Mouse (Mus musculus) forebrain, embryonic 16.5 days (tissue): ENCODE results near the gene Hacl1. TPM values are rescaled to one million over a fixed set of nuclear protein-coding genes. Genes with fewer than 3 reads are reported as not detected.

ENCODE experiments used
- ATAC-seq: fragments of 200-750 bp; cut with Nextera tagmentation; 2 replicates; pipeline ENCODE4 v1.8.0; 2017; ENCODE audit warnings: mild to moderate bottlenecking, moderate library complexity
- H3K27ac ChIP-seq: fragments of 300-500 bp; sonication (generic); 2 replicates; pipeline ENCODE4 v1.5.1; 2014; ENCODE audit warnings: low read length, control low read depth
- H3K27me3 ChIP-seq: fragments of 300-500 bp; sonication (generic); replicated peaks from 2 replicates; pipeline ENCODE4 v1.6.1; 2014; ENCODE audit warnings: low read length; ENCODE audit not compliant: control insufficient read depth, insufficient read depth
- H3K36me3 ChIP-seq: fragments of 300-500 bp; sonication (generic); 2 replicates; pipeline ENCODE4 v1.6.1; 2014; ENCODE audit not compliant: control insufficient read depth, insufficient read depth
- H3K4me1 ChIP-seq: fragments of 300-500 bp; sonication (generic); replicated peaks from 2 replicates; pipeline ENCODE4 v1.6.1; 2014; ENCODE audit warnings: low read length; ENCODE audit not compliant: control insufficient read depth, insufficient read depth
- H3K4me2 ChIP-seq: fragments of 300-500 bp; sonication (generic); 2 replicates; pipeline ENCODE4 v1.6.1; 2014; ENCODE audit warnings: mild to moderate bottlenecking, low read length, control low read depth
- H3K4me3 ChIP-seq: fragments of 300-500 bp; sonication (generic); replicated peaks from 2 replicates; pipeline ENCODE4 v1.5.1; 2014; ENCODE audit warnings: mild to moderate bottlenecking, low read length, control low read depth
- H3K9ac ChIP-seq: fragments of 300-500 bp; sonication (generic); replicated peaks from 2 replicates; pipeline ENCODE4 v1.6.1; 2014; ENCODE audit warnings: low read depth, low read length, control low read depth
- H3K9me3 ChIP-seq: fragments of 300-500 bp; sonication (generic); 2 replicates; pipeline ENCODE4 v1.6.1; 2016; ENCODE audit warnings: low read length; ENCODE audit not compliant: control insufficient read depth
- WGBS: fragments of 180-500 bp; shearing (Covaris S2); extraction: QIAGEN DNeasy Blood & Tissue Kit; methylation state at CpG from one replicate; pipeline ENCODE4 v1.1.7; 2014; 5-methylcytosine and 5-hydroxymethylcytosine counted together
- polyA plus RNA-seq: library from polyadenylated mRNA; unstranded; fragments of >200 nt; fragmentation: Nextera tagmentation; extraction: Ambion mirVana; gene quantifications from 2 replicates; pipeline ENCODE4 v1.2.1, GENCODE M21; 2015

Gene Hacl1
- polyA plus RNA-seq, 1 experiment from 2014 or later: 6.9 TPM

DNA sequence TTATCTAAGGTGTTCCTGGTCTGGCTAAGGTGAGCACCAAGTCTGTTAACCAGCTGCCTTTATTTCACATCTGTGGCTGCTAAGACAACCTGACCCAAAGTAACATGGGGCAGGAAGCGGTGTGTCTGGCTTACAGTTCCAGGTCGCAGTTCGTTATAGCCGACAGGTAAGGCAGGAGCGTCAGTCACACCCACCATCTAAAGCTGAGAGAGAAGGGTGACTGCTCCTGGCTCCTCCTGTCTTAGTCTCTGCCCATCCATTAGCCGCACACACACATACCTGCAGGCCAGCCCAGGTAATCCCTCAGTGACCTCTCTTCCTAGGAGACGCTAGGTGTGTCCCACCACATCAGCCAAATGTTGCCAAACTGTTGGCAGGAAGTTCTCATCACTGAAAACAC lies 15.3 kb upstream of the Hacl1 start:
- no peak overlapping the region for H3K27ac ChIP-seq
- no peaks in the 10 kb centered on the region for H3K9me3 ChIP-seq
- H3K9ac ChIP-seq: no peak overlapping the region
- ATAC-seq: no peak
- no peak overlapping the region for H3K4me2 ChIP-seq
- peaks cover 17% of the 10 kb centered on the region for H3K4me1 ChIP-seq
- no peaks in the 10 kb centered on the region for H3K36me3 ChIP-seq
- no peaks in the 10 kb centered on the region for H3K27me3 ChIP-seq
- H3K4me3 ChIP-seq: no peak overlapping the region
- WGBS: 81% methylated on average over 7 of the region's 7 CpGs

DNA sequence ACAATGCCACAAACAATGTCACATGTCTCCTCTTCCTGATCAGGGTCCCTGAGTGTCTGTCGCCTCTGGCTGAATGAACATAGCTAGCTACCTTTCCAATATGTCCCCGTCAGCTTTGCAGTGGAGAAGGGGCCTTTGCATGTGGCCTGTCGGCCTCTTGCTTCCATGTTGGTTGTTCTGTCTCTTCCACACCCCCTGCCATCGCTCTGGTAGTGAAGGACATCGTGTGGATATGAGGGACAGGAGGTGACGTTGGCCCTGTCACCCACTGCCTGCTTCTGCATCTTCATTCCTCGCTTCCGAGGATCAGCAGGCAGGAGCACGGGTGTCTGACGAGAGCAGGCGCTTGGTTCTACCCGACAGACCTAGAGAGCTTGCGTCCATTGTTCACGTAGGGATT lies 14.3 kb upstream of the Hacl1 start:
- ATAC-seq: no peak

DNA sequence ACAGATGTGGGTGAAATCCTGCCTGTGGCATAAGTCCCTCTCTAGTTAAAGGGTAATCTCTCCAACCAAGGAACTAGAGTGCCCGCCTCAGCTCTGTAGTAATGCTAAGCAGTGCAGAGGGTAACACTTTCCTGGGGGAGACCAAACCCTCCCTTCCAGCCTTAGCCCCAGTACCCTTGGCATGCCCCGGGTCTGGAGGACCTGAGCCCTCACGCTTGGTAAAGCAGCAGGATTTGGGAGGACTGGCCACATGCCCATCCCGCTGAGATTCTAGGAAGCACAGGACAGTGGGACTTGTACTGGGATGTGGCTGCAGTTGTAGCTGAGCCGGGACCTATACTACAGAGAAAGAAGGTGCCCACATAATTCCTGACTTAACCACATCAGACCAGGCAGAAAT lies 13.7 kb upstream of the Hacl1 start:
- Histone ChIP-seq H3K27ac (no peak overlapping the region), H3K4me1 (peaks cover 12% of the 10 kb centered on the region), H3K4me3 (no peak overlapping the region), H3K4me2 (no peak overlapping the region), H3K9me3 (0 out of 2 replicates have a peak, but pooled peaks cover 2% of the 10 kb centered on the region), H3K27me3 (no peaks in the 10 kb centered on the region), H3K36me3 (no peaks in the 10 kb centered on the region), H3K9ac (no peak overlapping the region)
- 78% methylated on average over 5 of the region's 5 CpGs for WGBS
- no peak for ATAC-seq

More for the DNA sequence above, 14.3 kb upstream of the Hacl1 start:
- no peaks in the 10 kb centered on the region for H3K27me3 ChIP-seq
- no peak overlapping the region for H3K27ac ChIP-seq
- H3K4me2 ChIP-seq: no peak overlapping the region
- H3K4me1 ChIP-seq: peaks cover 15% of the 10 kb centered on the region
- no peak overlapping the region for H3K9ac ChIP-seq
- no peak overlapping the region for H3K4me3 ChIP-seq
- WGBS: 75% methylated on average over 14 of the region's 14 CpGs
- H3K36me3 ChIP-seq: no peaks in the 10 kb centered on the region
- 0 out of 2 replicates have a peak, but pooled peaks cover 2% of the 10 kb centered on the region for H3K9me3 ChIP-seq

DNA sequence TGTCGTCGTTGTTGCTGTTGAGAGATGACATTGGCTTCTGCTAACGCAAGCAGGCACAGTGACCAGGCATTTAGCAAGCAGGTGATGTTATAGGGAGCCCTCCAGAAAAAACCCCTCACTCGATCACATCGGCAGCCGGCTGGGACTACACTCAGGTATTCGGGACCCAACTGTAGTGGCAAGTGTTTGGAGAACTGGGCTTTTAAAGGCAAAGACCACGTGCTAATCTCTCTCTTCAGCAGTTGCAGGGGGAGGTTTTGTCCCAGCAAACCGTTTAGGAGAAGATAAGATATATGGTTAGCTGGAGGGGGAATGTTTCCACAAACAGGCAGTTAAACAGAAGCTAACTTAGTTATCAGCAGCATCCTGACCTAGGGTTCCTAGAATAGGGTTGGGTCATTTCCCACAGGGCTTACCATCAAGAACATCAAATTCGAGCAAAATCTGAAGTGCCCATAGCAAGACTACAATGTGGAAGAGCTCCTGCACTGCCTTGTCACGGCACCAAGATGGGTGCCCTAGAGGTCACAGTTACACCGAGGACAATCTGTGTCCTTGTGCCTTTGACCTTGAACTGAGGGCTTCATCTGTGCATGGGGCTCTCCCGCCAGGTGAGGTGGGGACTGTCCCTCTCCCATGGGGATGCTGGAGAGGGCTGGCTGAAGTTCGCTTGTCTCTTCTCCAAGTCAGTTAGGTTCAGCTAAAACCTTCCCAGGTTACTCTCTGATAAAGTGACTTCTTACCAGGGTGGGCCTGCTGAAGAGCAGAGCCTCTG lies 12.2 kb upstream of the Hacl1 start:
- Histone ChIP-seq H3K4me1 (peaks cover 3% of the 10 kb centered on the region), H3K9ac (no peak overlapping the region), H3K4me3 (no peak overlapping the region), H3K27ac (no peak overlapping the region), H3K4me2 (no peak overlapping the region), H3K27me3 (no peaks in the 10 kb centered on the region), H3K36me3 (no peaks in the 10 kb centered on the region), H3K9me3 (0 out of 2 replicates have a peak, but pooled peaks cover 2% of the 10 kb centered on the region)
- no peak for ATAC-seq
- 85% methylated on average over 14 of the region's 14 CpGs for WGBS

DNA sequence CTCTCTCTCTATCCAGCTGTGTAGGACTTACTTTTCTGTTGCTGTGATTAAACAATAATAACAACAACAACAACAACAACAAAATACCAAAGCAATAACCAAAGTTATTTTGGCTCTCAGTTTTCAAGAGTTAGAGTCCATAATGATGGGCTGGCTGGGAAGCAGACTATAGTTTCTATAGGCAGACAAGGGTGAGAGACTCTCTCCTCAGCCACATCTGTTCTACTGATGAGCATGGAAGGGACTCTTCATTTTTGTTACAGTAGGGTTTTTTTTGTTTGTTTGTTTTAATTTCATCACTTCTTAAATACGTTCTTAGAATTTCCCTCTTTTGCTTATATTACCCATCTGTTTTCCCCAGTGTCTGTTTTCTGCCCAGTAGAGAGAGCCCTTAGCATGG lies 11.5 kb upstream of the Hacl1 start:
- Histone ChIP-seq H3K4me2 (no peak overlapping the region), H3K4me3 (no peak overlapping the region), H3K27me3 (no peaks in the 10 kb centered on the region), H3K9ac (no peak overlapping the region), H3K27ac (no peak overlapping the region), H3K36me3 (no peaks in the 10 kb centered on the region), H3K4me1 (no peaks in the 10 kb centered on the region; the same call in 1 of the 2 replicates), H3K9me3 (0 out of 2 replicates have a peak, but pooled peaks cover 2% of the 10 kb centered on the region)
- no peak for ATAC-seq
- 94% methylated on average over 1 of the region's 1 CpGs for WGBS

DNA sequence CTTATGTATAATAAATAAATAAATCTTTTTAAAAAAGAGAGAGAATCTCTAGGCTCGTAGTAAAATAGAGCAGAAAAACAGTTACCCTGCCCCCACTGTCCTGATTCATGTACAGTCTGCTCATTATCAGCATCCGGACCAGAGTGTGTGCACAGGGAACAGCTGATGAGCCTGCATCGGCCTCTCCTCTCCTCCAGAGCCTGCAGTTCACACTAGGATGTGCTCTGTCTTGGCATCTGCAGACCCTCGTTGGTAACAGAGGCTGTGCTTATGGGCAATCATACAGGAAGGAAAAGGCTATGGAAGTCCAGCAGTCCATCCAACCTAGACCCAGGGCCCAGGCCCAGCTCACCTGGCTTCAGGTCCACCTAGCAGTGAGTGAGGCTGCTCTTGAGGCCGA lies 11.0 kb upstream of the Hacl1 start:
- 79% methylated on average over 5 of the region's 5 CpGs for WGBS

DNA sequence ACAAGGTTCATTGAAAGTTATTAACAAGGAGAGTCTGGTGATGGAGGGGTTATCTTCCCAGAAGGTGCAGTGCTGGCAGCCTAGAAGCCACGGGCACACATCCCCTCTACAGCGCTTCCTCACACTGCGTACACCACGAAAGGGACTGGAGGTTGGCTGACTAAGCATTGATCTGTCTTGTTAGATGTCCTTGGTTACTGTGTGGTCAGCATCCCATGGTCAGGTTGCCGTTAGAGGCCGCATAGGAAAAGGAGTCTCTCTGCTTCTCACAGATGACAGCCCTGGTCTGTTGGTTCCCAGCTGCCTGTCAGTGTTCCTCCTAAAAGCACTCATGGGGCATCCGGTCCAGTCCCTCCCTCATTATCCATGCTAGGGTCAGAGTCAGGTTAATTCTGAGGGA lies 10.1 kb upstream of the Hacl1 start:
- Histone ChIP-seq H3K4me3 (no peak overlapping the region), H3K4me2 (no peak overlapping the region), H3K9me3 (0 out of 2 replicates have a peak, but pooled peaks cover 2% of the 10 kb centered on the region), H3K36me3 (no peaks in the 10 kb centered on the region), H3K4me1 (no peaks in the 10 kb centered on the region), H3K9ac (no peak overlapping the region), H3K27me3 (no peaks in the 10 kb centered on the region), H3K27ac (no peak overlapping the region)
- no peak for ATAC-seq
- WGBS: 92% methylated on average over 7 of the region's 7 CpGs

More for the DNA sequence above, 11.0 kb upstream of the Hacl1 start:
- no peak overlapping the region for H3K27ac ChIP-seq
- no peak for ATAC-seq
- H3K4me3 ChIP-seq: no peak overlapping the region
- no peak overlapping the region for H3K9ac ChIP-seq
- no peaks in the 10 kb centered on the region for H3K36me3 ChIP-seq
- H3K4me1 ChIP-seq: no peaks in the 10 kb centered on the region
- no peaks in the 10 kb centered on the region for H3K27me3 ChIP-seq
- no peak overlapping the region for H3K4me2 ChIP-seq
- 0 out of 2 replicates have a peak, but pooled peaks cover 2% of the 10 kb centered on the region for H3K9me3 ChIP-seq

DNA sequence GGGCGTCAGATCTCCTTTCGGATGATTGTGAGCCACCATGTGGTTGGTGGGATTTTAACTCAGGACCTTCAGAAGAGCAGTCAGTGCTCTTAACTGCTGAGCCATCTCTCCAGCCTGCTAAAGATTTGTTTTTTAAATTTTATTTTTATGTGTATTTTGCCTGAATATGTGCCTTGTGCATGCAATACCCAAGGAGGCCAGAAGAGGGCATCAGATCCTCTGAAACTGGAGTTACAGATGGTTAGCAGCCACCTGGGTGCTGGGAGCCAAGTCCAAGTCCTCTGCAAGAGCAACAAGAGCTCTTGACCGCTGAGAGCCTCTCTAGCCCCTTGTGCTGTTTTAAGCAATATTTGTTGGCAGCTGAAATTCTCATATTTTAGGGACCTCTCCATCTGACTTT lies 9.3 kb upstream of the Hacl1 start:
- ATAC-seq: no peak
- no peak overlapping the region for H3K9ac ChIP-seq
- 96% methylated on average over 3 of the region's 3 CpGs for WGBS

DNA sequence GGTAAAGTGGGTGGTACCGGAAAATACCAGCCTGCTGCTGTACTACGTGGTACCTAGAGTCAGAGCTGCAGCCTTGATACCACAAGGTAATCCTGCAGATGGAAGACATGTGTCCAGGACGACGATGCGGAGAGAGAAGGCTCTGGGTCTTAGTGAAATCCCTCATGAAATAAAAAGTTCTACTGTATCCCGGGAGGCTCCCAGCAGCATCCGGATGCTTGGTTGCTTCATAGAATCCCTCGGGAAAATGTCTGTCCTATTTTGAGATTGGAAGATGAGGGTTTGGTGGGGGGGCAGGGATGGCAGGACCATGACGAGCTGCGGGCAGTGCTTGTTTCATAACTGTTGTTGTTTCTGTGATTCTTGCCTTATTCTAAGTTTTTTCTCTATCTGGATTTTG lies 6.9 kb upstream of the Hacl1 start:
- Histone ChIP-seq H3K27me3 (no peaks in the 10 kb centered on the region), H3K27ac (no peak overlapping the region), H3K4me2 (no peak overlapping the region), H3K36me3 (no peaks in the 10 kb centered on the region), H3K9ac (no peak overlapping the region), H3K4me1 (no peaks in the 10 kb centered on the region), H3K4me3 (no peak overlapping the region), H3K9me3 (0 out of 2 replicates have a peak, but pooled peaks cover 2% of the 10 kb centered on the region)
- no peak for ATAC-seq
- WGBS: 82% methylated on average over 10 of the region's 10 CpGs

More for the DNA sequence above, 9.3 kb upstream of the Hacl1 start:
- Histone ChIP-seq H3K27me3 (no peaks in the 10 kb centered on the region), H3K4me1 (no peaks in the 10 kb centered on the region), H3K9me3 (0 out of 2 replicates have a peak, but pooled peaks cover 2% of the 10 kb centered on the region), H3K4me2 (no peak overlapping the region), H3K36me3 (no peaks in the 10 kb centered on the region), H3K27ac (no peak overlapping the region), H3K4me3 (no peak overlapping the region)
